In genomic region chr2:92273101-92273801, GRCm38 (mm10) we compare ENCODE assay signal across 14 mouse cellular contexts.
DNase-seq lines count a peak whose midpoint lies in the region; ATAC-seq and TF ChIP-seq lines count a peak whose summit lies in the region.
"Had no signal": no experiment of that assay in that cellular context is flagged by ENCODE, and none has a peak within 500 bp of the region (broad histone marks: within the 10 kb centered on the region; RNA-seq: fewer than 3 reads in every experiment).

No protein-coding gene starts in this region.

- no peak overlapping the region; the same call in 1 of the 2 replicates for H3K4me2 ChIP-seq in forebrain, embryonic 14.5 days (ENCODE audit: low read length)

- WGBS in forebrain, embryonic 14.5 days = 51% methylated on average over 6 of the region's 6 CpGs

- H3K27me3 ChIP-seq in MEL (ENCODE audit: control insufficient read depth in 1 of 2, insufficient read depth in 2 of 2, low read length in 2 of 2) = no peaks in the 10 kb centered on the region
- no peaks in the 10 kb centered on the region for H3K27me3 ChIP-seq in forebrain, embryonic 14.5 days (replicated peaks; ENCODE audit: control insufficient read depth, insufficient read depth, low read length)

- peaks cover 0 to 28% of the 10 kb centered on the region in 2 experiments; a peak in 2 of 4 replicates for H3K36me3 ChIP-seq in MEL (ENCODE audit: control insufficient read depth in 1 of 2, insufficient read depth in 2 of 2, low read length in 2 of 2)
- H3K36me3 ChIP-seq in forebrain, embryonic 14.5 days (ENCODE audit: control insufficient read depth, insufficient read depth, low read length) = no peaks in the 10 kb centered on the region

- no peak for TF ChIP-seq RAD21 in MEL (IDR thresholded peaks at IDR 0.05; ENCODE audit: low read depth, low read length)

- TF ChIP-seq EP300 in MEL (IDR thresholded peaks at IDR 0.05; ENCODE audit: low read depth in 1 of 2, low read length in 2 of 2) = 0 out of 4 replicates have a peak, but pooled peaks of 1 of the 2 experiments have one; percentile 29

- H3K4me1 ChIP-seq in MEL (ENCODE audit: control insufficient read depth in 1 of 2, insufficient read depth in 2 of 2, low read length in 2 of 2) = peaks cover 18 to 35% of the 10 kb centered on the region in 2 experiments
- no peaks in the 10 kb centered on the region for H3K4me1 ChIP-seq in forebrain, embryonic 14.5 days (ENCODE audit: control insufficient read depth, insufficient read depth, low read length)
- H3K4me1 ChIP-seq: limb, embryonic 10.5 days had no signal

- no peak; the same call in 1 of the 2 replicates for ATAC-seq in forebrain, embryonic 14.5 days
- ATAC-seq in inflammation-experienced regulatory T-cells, adult 6 months = no peak
- ATAC-seq: liver, postnatal 0 days had no signal

- H3K9ac ChIP-seq in MEL (ENCODE audit: control insufficient read depth, low read depth, low read length, poor library complexity, severe bottlenecking) = peak overlapping the region; percentile 64
- no peak overlapping the region for H3K9ac ChIP-seq in forebrain, embryonic 14.5 days (ENCODE audit: low read length)
- H3K9ac ChIP-seq: liver, postnatal 0 days had no signal

- no peak for TF ChIP-seq POLR2A in MEL (IDR thresholded peaks at IDR 0.05; ENCODE audit: control insufficient read depth in 1 of 2, insufficient read depth in 1 of 2, low read depth in 1 of 2, low read length in 2 of 2, poor library complexity in 1 of 2)

- H3K79me2 ChIP-seq in MEL (ENCODE audit: control insufficient read depth, insufficient read depth, low read length, poor library complexity) = no peaks in the 10 kb centered on the region

- no peaks in the 10 kb centered on the region for H3K9me3 ChIP-seq in MEL (replicated peaks; ENCODE audit: insufficient read depth, low read length)
- H3K9me3 ChIP-seq in forebrain, embryonic 14.5 days (replicated peaks; ENCODE audit: control insufficient read depth, low read length) = no peaks in the 10 kb centered on the region
- H3K9me3 ChIP-seq: limb, embryonic 10.5 days had no signal

- TF ChIP-seq CTCF in gastrocnemius, adult 2 months (IDR thresholded peaks at IDR 0.05) = no peak
- TF ChIP-seq CTCF in left cerebral cortex, adult 2 months (IDR thresholded peaks at IDR 0.05) = no peak
- TF ChIP-seq CTCF in MEL (IDR thresholded peaks at IDR 0.05 in 2 of 3, conservative IDR thresholded peaks at IDR 0.05 in 1 of 3; ENCODE audit: control insufficient read depth in 1 of 3, insufficient read depth in 1 of 3, low read depth in 2 of 3, low read length in 3 of 3, poor library complexity in 1 of 3, severe bottlenecking in 1 of 3) = no peak

- DNase-seq in gastrocnemius, adult 2 months = no peak
- DNase-seq in gastrocnemius, postnatal 10 days = no peak
- no peak for DNase-seq in left cerebral cortex, adult 2 months (ENCODE audit: extremely low spot score in 1 of 2, low spot score in 2 of 2)
- no peak for DNase-seq in left cerebral cortex, adult 8-10 months (ENCODE audit: low spot score in 2 of 2)
- peak; percentile 64 for DNase-seq in MEL (ENCODE audit: low read depth, low spot score)
- peak; percentile 73 for DNase-seq in forebrain, embryonic 14.5 days (ENCODE audit: low spot score)
- no peak for DNase-seq in urinary bladder, adult 18-20 months (ENCODE audit: low spot score in 2 of 2)
- DNase-seq: cerebellum, adult 9-10 months; kidney, adult 11 months; liver, postnatal 0 days; retina, postnatal 1 day; thymus, postnatal 14 days had no signal

- H3K27ac ChIP-seq in gastrocnemius, adult 2 months = peak overlapping the region; percentile 9; the same call in 1 of the 2 replicates
- H3K27ac ChIP-seq in left cerebral cortex, adult 2 months = peak overlapping the region; percentile 42; the same call in 1 of the 2 replicates
- H3K27ac ChIP-seq in MEL (ENCODE audit: control insufficient read depth, low read depth, low read length) = peak overlapping the region; percentile 73
- H3K27ac ChIP-seq in forebrain, embryonic 14.5 days (ENCODE audit: low read depth, low read length) = 0 out of 2 replicates have a peak overlapping the region, but pooled peaks have one; percentile 2
- H3K27ac ChIP-seq: limb, embryonic 10.5 days had no signal

- H3K4me3 ChIP-seq in gastrocnemius, adult 2 months = peak overlapping the region; percentile 48
- peak overlapping the region; percentile 7; the same call in 1 of the 2 replicates for H3K4me3 ChIP-seq in left cerebral cortex, adult 2 months
- peak overlapping the region; percentile 59 to 77 for H3K4me3 ChIP-seq in MEL (ENCODE audit: control insufficient read depth in 1 of 2, insufficient read depth in 1 of 2, low read depth in 2 of 2, low read length in 2 of 2)
- H3K4me3 ChIP-seq in forebrain, embryonic 14.5 days (ENCODE audit: low read depth, low read length) = no peak overlapping the region
- H3K4me3 ChIP-seq: limb, embryonic 10.5 days had no signal

- intact Hi-C loops in gastrocnemius, adult 2 months (cut with DNase I) = no loop called here
- intact Hi-C loops in left cerebral cortex, adult 2 months (cut with DNase I) = no loop called here

TF ChIP-seq in MEL, 35 proteins besides CTCF, POLR2A, EP300 and RAD21:
- TF ChIP-seq MAX (IDR thresholded peaks at IDR 0.05; ENCODE audit: low read length) = no peak
- no peak for TF ChIP-seq HCFC1 (IDR thresholded peaks at IDR 0.05; ENCODE audit: low read depth, low read length)
- peak; percentile 4; the same call in 1 of the 2 replicates for TF ChIP-seq MXI1 (IDR thresholded peaks at IDR 0.05; ENCODE audit: low read depth, low read length)
TF ChIP-seq in MEL: peak in this region for 1.

Comparison
In these comparisons a context has a peak if more than half of its experiments do, and no peak if none do; other contexts are left out.
1. DNase-seq: peak in MEL (single experiment) and forebrain, embryonic 14.5 days (single experiment); none in gastrocnemius, adult 2 months (single experiment), gastrocnemius, postnatal 10 days (single experiment), left cerebral cortex, adult 2 months (0 of 2), left cerebral cortex, adult 8-10 months (0 of 2) and urinary bladder, adult 18-20 months (0 of 2).
2. H3K27ac ChIP-seq: peak in every context shown above with its lines; median percentile 73 in MEL; 42 in left cerebral cortex, adult 2 months; 9 in gastrocnemius, adult 2 months; 2 in forebrain, embryonic 14.5 days.